Mouse (Mus musculus): Measurements from ENCODE around the gene Slc35e2. TPM values are rescaled to one million over a fixed set of nuclear protein-coding genes. Genes with fewer than 3 reads are reported as not detected.
"Not testable (repeated sequence)": the region's sequence is repeated elsewhere in the genome, so short reads cannot be mapped to it uniquely, and the experiment has no call there.

Gene Slc35e2
- total RNA-seq (2015; ENCODE audit: low replicate concordance) (10.4 and 13.8 TPM in 2 replicates), total RNA-seq (2017; ENCODE audit: low replicate concordance) (7.6 and 13.2 TPM in 2 replicates)

- ATAC-seq (replicated peaks; ENCODE audit: low FRiP score, poor library complexity, severe bottlenecking), result peak; percentile 89
These were observed at the start of gene Slc35e2 for GRCm38 (mm10) chr4:155601091-155601996. Slc35e2 (plus strand) TSS chr4:155601416.

GRCm38 (mm10) chr4:155552917-155553532 lies 48.2 kb upstream of the Slc35e2 start:
- ATAC-seq (replicated peaks; ENCODE audit: low FRiP score, poor library complexity, severe bottlenecking), result no peak

- peak; percentile 40; the same call in 1 of the 2 replicates for ATAC-seq (replicated peaks; ENCODE audit: low FRiP score, poor library complexity, severe bottlenecking)
These were observed 46.3 kb upstream of the Slc35e2 start for GRCm38 (mm10) chr4:155554880-155555279.

GRCm38 (mm10) chr4:155555464-155555863 lies 45.8 kb upstream of the Slc35e2 start:
- no peak for ATAC-seq (replicated peaks; ENCODE audit: low FRiP score, poor library complexity, severe bottlenecking)

- no peak for ATAC-seq (replicated peaks; ENCODE audit: low FRiP score, poor library complexity, severe bottlenecking)
These were observed 41.8 kb upstream of the Slc35e2 start for GRCm38 (mm10) chr4:155559454-155559853.

GRCm38 (mm10) chr4:155560932-155561331 lies 40.3 kb upstream of the Slc35e2 start:
- ATAC-seq (replicated peaks; ENCODE audit: low FRiP score, poor library complexity, severe bottlenecking), result no peak

GRCm38 (mm10) chr4:155561661-155562442 lies 39.4 kb upstream of the Slc35e2 start, which contains the start of gene Nadk:
Nadk (plus strand) TSS chr4:155562378.
- no peak for ATAC-seq (replicated peaks; ENCODE audit: low FRiP score, poor library complexity, severe bottlenecking)

- ATAC-seq (replicated peaks; ENCODE audit: low FRiP score, poor library complexity, severe bottlenecking), result 0 out of 2 replicates have a peak, but pooled peaks have one; percentile 3
These were observed 38.4 kb upstream of the Slc35e2 start for GRCm38 (mm10) chr4:155562725-155563399.

- ATAC-seq (replicated peaks; ENCODE audit: low FRiP score, poor library complexity, severe bottlenecking), result peak; percentile 89
These were observed 37.6 kb upstream of the Slc35e2 start for GRCm38 (mm10) chr4:155563400-155564231.

- ATAC-seq (replicated peaks; ENCODE audit: low FRiP score, poor library complexity, severe bottlenecking), result peak; percentile 26; the same call in 1 of the 2 replicates
These were observed 36.7 kb upstream of the Slc35e2 start for GRCm38 (mm10) chr4:155564315-155565069.

GRCm38 (mm10) chr4:155566555-155566954 lies 34.7 kb upstream of the Slc35e2 start:
- ATAC-seq (replicated peaks; ENCODE audit: low FRiP score, poor library complexity, severe bottlenecking), result no peak

- ATAC-seq (replicated peaks; ENCODE audit: low FRiP score, poor library complexity, severe bottlenecking), result no peak
These were observed 33.0 kb upstream of the Slc35e2 start for GRCm38 (mm10) chr4:155568170-155568569.

GRCm38 (mm10) chr4:155568632-155569370 lies 32.4 kb upstream of the Slc35e2 start:
- no peak for ATAC-seq (replicated peaks; ENCODE audit: low FRiP score, poor library complexity, severe bottlenecking)

GRCm38 (mm10) chr4:155569818-155570217 lies 31.4 kb upstream of the Slc35e2 start:
- no peak for ATAC-seq (replicated peaks; ENCODE audit: low FRiP score, poor library complexity, severe bottlenecking)

- not testable (repeated sequence) for ATAC-seq (replicated peaks; ENCODE audit: low FRiP score, poor library complexity, severe bottlenecking)
These were observed 30.9 kb upstream of the Slc35e2 start for GRCm38 (mm10) chr4:155570315-155570714.

GRCm38 (mm10) chr4:155571442-155571841 lies 29.8 kb upstream of the Slc35e2 start:
- no peak for ATAC-seq (replicated peaks; ENCODE audit: low FRiP score, poor library complexity, severe bottlenecking)

GRCm38 (mm10) chr4:155573155-155573554 lies 28.1 kb upstream of the Slc35e2 start:
- no peak for ATAC-seq (replicated peaks; ENCODE audit: low FRiP score, poor library complexity, severe bottlenecking)
